Mouse (Mus musculus) WW6 (cell line): Measurements from ENCODE around the gene Zbtb16.

Source experiments
- DNase-seq: peaks from one replicate; pipeline ENCODE4 v3.0.0-alpha.2; 2013; ENCODE audit warnings: low read depth, low spot score

The Zbtb16 gene

GRCm38 (mm10) chr9:48835631-48836565, at the start of gene Zbtb16:
Gene Zbtb16 (minus strand): TSS chr9:48836222.
- DNase-seq = peak; percentile 53

DNA sequence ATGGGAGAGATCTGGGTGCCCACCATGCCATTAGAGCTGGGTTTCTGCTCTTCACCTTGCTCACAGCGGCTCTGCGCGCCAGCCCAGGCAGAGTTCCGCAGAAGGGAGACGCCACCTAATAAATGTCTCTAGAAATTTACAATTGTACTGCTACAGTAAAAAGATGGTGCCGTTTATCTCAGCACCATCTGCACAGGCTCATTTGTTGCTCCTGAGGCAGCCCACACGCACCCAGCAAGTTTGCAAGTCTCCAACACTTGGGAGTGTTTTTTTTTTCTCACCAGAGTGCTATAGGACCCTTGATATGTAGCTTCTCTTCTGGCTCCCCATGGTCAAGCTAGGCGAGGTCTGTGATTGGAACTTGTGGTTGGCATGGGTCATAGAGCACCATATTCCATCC, 36.9 kb upstream of the Zbtb16 start:
- no peak for DNase-seq

DNA sequence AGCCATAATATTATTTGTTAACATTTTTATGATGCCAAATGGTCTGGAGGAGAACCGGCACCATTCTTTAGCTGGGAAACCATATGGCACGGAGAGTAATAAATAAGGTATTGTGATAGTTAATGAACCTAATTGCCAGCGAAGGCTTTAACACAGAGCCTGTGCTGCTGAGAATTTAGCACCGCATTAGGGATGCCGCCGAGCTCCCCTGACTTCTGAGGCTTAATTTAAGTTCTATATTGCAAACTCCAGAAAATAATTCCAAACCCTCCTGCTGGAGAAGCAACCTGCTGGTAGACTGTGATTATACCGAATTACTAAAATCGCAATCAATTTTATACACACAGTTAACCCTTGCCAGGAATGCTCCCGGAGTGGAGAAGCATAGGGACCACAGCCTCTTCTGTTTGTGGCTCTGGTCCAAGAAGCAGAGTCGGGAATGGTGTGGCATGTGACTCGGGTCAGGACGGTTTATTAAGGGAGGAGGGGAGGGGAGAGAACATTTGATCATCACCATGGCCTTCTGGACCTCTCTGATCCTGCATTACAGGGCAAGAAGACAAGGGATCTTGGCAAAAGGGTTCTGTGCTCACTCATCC, 30.6 kb upstream of the Zbtb16 start:
- DNase-seq = no peak

GRCm38 (mm10) chr9:48865235-48865634, 29.2 kb upstream of the Zbtb16 start:
- no peak for DNase-seq

DNA sequence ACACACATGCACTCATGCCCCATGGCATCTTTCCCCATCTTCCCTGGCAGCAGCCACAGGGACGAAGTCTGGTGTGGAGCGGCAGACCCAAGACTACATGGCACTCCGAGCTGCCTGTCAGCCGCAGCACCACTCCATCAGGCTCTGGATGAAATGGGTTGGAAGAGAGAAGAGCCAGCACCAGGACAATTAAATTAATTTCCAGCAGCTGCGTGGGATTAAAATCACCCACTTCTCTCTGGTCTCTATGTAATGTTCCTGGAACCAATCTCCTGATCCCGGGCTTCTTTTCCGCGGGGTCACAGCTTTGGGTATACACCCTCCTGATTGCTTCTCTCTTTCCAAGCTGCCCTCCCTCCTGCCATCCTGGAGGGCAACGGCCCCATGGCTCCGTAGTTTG, 25.5 kb upstream of the Zbtb16 start:
- DNase-seq = no peak

DNA sequence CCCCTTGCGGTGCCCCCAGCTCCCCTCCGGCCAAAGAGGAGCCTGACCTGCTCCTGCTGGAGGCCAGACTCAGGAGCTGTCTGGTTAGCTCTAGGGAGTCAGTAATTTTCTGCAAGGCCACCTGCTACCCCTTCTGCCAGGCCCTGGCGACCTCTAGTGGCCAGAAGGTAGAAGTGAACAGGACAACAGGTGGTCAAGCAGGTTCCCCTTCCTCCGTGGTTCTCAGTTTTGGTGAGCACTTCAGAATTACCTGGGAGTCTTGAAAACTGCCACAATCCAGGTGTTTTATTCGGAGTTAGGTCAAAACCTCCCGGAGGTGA, 24.5 kb upstream of the Zbtb16 start:
- peak; percentile 63 for DNase-seq

DNA sequence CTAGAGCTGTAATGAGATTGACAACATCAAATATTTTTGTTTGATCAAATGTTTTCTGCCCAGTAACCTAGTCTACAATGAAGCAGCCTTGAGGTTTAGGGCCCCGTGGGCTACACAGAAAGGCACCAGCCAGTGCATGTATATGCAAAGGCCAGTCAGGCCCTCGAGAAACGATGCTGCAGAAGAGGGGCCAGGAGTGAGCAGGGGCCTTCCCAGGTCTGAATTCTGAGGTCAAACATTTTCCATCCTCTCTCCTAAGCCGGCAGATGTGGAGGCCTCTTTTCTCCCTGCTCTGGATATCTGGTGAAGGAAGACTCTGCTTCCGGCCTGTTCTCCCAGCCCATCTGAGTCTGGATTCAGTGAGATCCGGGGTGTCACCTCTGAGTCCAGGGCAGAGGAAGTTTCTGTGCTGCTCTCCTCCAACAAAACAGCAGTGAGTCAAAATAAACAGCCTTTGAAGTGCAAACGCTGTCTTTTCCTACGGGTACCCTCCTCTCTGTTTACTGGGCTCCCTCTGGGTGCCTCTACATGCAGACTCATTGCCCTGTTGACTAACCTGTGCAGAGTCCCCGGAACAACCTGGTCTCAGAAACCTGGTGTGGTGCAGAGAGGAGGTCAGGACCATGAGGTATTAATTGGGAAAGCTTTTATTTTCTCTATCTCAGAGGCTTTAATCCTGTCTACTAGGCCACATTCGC, 24.0 kb upstream of the Zbtb16 start:
- peak; percentile 14 for DNase-seq

- no peak for DNase-seq
These were observed 21.9 kb upstream of the Zbtb16 start for GRCm38 (mm10) chr9:48857944-48858343.

DNA sequence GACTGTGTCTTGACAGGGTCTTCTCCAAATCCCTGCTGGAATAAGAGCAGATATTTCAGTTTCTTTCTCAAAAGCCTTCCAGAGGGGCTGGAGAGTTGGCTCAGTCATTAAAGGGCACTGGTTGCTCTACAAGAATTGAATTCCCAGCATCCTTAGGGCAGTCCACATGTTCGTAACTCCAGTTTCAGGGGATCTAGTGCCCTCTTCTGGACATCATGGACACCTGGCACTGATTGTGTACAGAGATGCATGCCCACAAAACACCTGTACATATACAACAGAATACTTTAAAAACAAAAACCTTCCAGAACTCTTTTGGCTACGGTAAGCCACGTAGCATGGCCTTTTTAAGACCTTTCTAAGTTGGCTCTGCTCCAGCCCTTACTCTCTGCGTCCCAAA, 20.2 kb upstream of the Zbtb16 start:
- DNase-seq = no peak

- no peak for DNase-seq
These were observed 13.5 kb upstream of the Zbtb16 start for GRCm38 (mm10) chr9:48849531-48849930.

- peak; percentile 14 for DNase-seq
These were observed 3.5 kb upstream of the Zbtb16 start for GRCm38 (mm10) chr9:48839568-48839967.

GRCm38 (mm10) chr9:48838346-48838745, 2.3 kb upstream of the Zbtb16 start:
- no peak for DNase-seq

DNA sequence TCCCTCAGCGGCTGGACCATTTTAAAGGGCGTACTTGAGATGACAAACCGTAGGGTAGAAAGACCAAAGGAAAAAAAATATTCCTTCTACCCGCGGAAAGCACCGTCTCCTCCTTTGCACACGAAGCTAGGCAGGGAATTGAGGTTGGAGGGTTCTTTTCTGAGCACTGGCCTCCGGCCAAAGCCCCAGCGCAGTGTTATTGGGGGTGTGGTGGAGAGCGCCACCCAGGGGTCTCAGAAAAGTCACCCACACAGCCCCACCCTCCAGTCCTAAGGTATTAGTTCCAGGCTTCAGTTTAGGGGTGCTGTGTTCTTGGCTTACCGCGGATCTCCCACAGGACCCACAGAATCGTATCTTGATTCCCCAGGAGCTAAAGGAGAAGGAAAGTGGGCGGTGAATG, 1.2 kb upstream of the Zbtb16 start:
- no peak for DNase-seq

DNA sequence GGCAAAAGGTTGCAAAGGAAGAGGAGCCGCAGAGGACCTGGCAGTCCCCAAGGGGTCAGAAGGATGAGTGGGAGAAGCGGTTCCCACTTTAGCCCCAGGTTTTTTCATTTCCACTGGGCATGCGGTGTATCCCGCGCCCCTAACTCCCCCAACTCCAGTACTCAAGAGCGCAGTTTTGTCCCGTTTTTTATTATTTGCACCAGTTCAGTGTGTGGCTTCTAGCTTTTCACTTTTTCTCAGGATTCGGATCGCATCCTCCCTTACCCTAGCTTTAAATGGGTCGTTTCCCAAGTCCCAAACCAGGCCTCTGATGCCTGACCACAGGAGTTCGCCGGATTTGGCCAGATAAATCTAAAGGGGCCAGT, 526 bp upstream of the Zbtb16 start:
- DNase-seq = no peak

DNA sequence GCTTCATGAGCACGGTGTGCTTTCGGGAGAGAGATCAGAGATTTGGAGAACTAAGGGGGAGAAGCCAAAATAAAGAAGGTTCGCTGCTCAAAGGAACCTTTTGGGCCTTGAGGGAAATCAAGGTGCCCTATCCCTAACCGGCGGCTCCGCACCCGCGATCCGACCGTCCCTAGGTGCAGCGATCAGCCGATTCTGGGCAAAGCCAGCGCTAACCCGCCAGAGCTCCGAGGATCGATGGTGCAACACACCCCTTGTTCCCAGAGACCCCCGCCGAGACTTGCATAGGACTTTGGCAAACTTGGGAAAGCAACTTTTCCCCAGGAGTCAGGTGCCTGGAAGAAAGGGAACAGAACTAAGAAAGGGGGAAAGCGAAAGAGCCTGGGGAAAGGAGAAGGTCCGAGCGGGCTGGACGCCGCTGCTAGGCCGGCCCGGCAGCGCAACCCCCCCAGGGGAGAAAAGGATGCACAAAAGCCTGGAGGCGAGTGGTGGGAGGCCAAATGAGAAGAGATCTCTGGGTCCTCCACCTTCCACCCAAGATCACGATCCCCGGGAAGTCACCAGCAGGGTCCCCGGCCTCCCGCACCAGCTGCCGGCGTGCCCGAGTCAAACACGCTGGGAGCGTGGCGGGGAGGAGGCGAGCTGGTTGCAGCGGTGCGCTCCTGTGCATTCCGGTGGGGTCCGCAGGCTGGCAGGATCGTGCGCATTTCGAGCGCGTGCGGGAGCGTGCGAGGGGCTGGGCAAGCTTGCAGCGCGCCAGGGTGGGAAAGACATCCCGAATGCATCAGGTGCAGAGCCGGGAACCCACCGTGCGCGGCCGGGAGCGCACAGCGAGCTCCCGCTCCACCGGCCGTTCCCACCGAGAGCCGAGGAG, 1.2 kb downstream of the Zbtb16 start:
- DNase-seq = peak; percentile 13

DNA sequence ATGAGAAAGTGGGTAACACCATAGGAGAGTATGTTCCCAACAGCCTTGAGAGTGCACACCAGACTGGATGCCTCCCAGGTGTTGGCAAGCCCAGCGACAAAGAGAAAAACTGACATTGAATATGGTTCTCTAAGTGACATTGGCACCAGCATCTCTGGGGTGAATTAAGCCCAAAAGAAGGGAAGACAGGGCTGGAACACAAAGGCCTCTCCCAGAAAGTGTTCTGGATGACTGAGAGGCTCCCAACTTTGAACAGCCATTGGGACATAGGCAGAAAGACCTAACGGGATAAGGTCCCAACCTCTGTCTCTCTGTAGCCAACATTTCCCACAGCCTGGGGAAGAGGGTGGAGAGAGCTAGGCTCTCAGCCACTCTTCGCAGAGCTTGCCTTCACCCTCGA, 2.0 kb downstream of the Zbtb16 start:
- DNase-seq = no peak

DNA sequence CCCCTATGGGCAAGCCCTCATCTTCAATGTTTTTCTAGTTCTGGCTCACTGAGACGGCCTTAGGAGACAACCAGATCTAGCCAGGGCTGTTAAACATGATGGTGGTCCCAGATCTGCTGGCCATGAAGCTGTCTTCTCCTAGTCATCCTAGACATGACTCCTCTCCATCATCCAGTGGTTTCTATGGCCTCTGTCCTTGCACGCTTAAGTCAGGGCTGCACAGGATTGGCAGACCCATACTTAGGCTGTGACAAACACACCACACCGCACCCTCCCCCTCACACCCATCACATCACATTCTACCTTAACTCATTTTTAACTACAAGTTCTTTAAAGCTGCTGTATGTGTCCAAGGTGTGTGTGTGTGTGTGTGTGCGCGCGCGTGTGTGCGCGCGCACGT, 2.5 kb downstream of the Zbtb16 start:
- no peak for DNase-seq

GRCm38 (mm10) chr9:48832473-48833100, 3.4 kb downstream of the Zbtb16 start:
- no peak for DNase-seq

GRCm38 (mm10) chr9:48831560-48832460, 4.2 kb downstream of the Zbtb16 start:
- no peak for DNase-seq

DNA sequence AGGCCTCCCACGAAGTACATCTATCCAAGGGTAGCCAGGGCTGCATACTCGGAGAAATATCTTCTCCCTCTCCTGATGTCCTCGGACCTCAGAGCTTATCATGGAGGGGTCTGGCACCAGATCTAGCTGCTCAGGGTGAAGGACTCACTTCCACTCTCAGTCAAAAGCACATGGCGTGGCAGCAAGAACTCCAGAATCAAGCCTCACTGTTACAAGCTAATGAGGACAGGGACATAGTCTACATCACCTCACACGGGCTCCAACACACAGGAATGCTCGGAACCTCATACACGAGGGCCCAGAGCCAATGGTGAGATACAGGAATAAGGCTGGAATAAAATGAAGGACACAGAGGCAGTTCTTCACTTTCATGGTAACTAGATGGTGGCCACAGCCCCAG, 7.2 kb downstream of the Zbtb16 start:
- no peak for DNase-seq
